In genomic region chr3:88586640-88587039, GRCm38 (mm10) we compare ENCODE assay signal across 21 mouse cellular contexts. TPM values are rescaled to one million over a fixed set of nuclear protein-coding genes. Genes with fewer than 3 reads are reported as not detected.
"Had no signal": no experiment of that assay in that cellular context is flagged by ENCODE, and none has a peak within 500 bp of the region (broad histone marks: within the 10 kb centered on the region; RNA-seq: fewer than 3 reads in every experiment).

No protein-coding gene starts in this region.

- H3K27me3 ChIP-seq: midbrain, embryonic 12.5 days; midbrain, embryonic 15.5 days; neural tube, embryonic 12.5 days; neural tube, embryonic 15.5 days had no signal

- DNase-seq: kidney, adult 18-20 months; kidney, postnatal 25 days; layer of hippocampus, postnatal 36 days; liver, postnatal 0 days; lung, postnatal 10 days; right cerebral cortex, adult 18-20 months; right cerebral cortex, postnatal 14 days; right cerebral cortex, postnatal 4 days; thymus, adult 2 months; thymus, postnatal 25 days had no signal

- H3K4me2 ChIP-seq: midbrain, embryonic 12.5 days; midbrain, embryonic 15.5 days; neural tube, embryonic 12.5 days; neural tube, embryonic 15.5 days had no signal

- H3K4me1 ChIP-seq: midbrain, embryonic 15.5 days; neural tube, embryonic 12.5 days; neural tube, embryonic 15.5 days had no signal

- H3K27ac ChIP-seq: kidney, postnatal 0 days; layer of hippocampus, adult 2 months; left cerebral cortex, adult 2 months; liver, embryonic 14.5 days; macrophage; midbrain, embryonic 12.5 days; midbrain, embryonic 15.5 days; neural tube, embryonic 12.5 days; neural tube, embryonic 15.5 days; stomach, postnatal 0 days had no signal

- ATAC-seq: intestine, embryonic 16.5 days; liver, postnatal 0 days; midbrain, embryonic 15.5 days had no signal

- H3K9me3 ChIP-seq: midbrain, embryonic 12.5 days; midbrain, embryonic 15.5 days; neural tube, embryonic 12.5 days; neural tube, embryonic 15.5 days had no signal

- H3K9ac ChIP-seq: liver, embryonic 14.5 days; liver, postnatal 0 days; midbrain, embryonic 12.5 days; midbrain, embryonic 15.5 days; neural tube, embryonic 12.5 days; neural tube, embryonic 15.5 days had no signal

- H3K4me3 ChIP-seq: layer of hippocampus, adult 2 months; left cerebral cortex, adult 2 months; midbrain, embryonic 12.5 days; midbrain, embryonic 15.5 days; neural tube, embryonic 12.5 days; neural tube, embryonic 15.5 days had no signal

RNA-seq across cellular contexts. Expression of gene Rab25, which starts 38.5 kb away (rescaled TPM):
- polyA plus RNA-seq: macrophage had no signal
